Mouse (Mus musculus) spleen, adult 10 weeks (tissue): Measurements from ENCODE around the gene Xrcc4. TPM values are rescaled to one million over a fixed set of nuclear protein-coding genes. Genes with fewer than 3 reads are reported as not detected.

ENCODE experiments used
- polyA plus RNA-seq: library from polyadenylated mRNA; stranded (reverse); fragments of 350-450 nt; fragmentation: Illumina TruSeq; extraction: RNeasy Lipid Tissue Mini Kit (QIAGEN cat#74804); gene quantifications from one replicate; pipeline ENCODE4 v1.2.3, GENCODE M21; 2015; ENCODE audit warnings: low replicate concordance; ENCODE audit not compliant: insufficient read depth

The Xrcc4 gene
- polyA plus RNA-seq, result 23.3 TPM

GRCm38 (mm10) chr13:90088962-90089824, at the start of gene Xrcc4, which contains the start of gene Tmem167:
Gene Xrcc4 (minus strand): TSS chr13:90089608.
Gene Tmem167 (plus strand): TSS chr13:90089123.

GRCm38 (mm10) chr13:89741766-89742685, 347.4 kb downstream of the Xrcc4 start, which contains the start of gene Vcan:
Gene Vcan (minus strand): TSS chr13:89742509.

Other genes starting within 250 kb of the Xrcc4 start
- 28.7 TPM for gene Tmem167, start 485 bp downstream of the Xrcc4 start, polyA plus RNA-seq